Mouse (Mus musculus): ENCODE data around the gene Prpf8. TPM values are rescaled to one million over a fixed set of nuclear protein-coding genes. Genes with fewer than 3 reads are reported as not detected.

Prpf8 gene
- polyA plus RNA-seq, 1 experiment from 2014 or later, result 66.2 TPM

DNA sequence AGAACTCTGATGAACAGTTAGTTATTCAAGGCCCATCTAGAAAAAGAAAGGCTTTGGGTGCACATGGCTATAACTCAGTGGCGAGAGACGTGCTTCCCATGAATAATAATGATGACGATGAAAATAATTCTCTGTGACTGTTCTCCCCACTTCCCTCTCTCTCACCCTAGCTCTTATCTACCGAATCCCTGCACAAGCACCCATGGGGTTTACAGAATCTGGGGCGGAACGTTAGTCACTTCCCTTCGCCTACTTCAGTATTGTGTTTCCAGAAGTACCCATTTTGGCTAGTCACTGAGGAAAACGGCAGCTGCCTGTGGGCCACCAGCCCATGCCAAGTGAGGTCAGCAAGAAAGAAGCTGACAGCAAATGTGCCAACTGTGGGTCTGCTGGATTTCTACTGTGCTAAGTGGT lies 28.0 kb upstream of the Prpf8 start:
- H3K27ac ChIP-seq (ENCODE audit: low read length), result no peak overlapping the region
- H3K36me3 ChIP-seq (ENCODE audit: insufficient read depth, low read length), result no peaks in the 10 kb centered on the region
- no peak overlapping the region for H3K9ac ChIP-seq (replicated peaks; ENCODE audit: low read length)
- no peak overlapping the region for H3K4me3 ChIP-seq (ENCODE audit: low read length)
- H3K4me1 ChIP-seq (ENCODE audit: insufficient read depth, low read length), result peaks cover 44% of the 10 kb centered on the region
- no peaks in the 10 kb centered on the region for H3K27me3 ChIP-seq (ENCODE audit: insufficient read depth, low read length)
- no peak overlapping the region for H3K4me2 ChIP-seq (replicated peaks; ENCODE audit: low read depth, low read length)
- no peak for ATAC-seq (ENCODE audit: low FRiP score, low TSS enrichment)
- 85% methylated on average over 8 of the region's 8 CpGs for WGBS
- H3K9me3 ChIP-seq (ENCODE audit: low read length), result no peaks in the 10 kb centered on the region

DNA sequence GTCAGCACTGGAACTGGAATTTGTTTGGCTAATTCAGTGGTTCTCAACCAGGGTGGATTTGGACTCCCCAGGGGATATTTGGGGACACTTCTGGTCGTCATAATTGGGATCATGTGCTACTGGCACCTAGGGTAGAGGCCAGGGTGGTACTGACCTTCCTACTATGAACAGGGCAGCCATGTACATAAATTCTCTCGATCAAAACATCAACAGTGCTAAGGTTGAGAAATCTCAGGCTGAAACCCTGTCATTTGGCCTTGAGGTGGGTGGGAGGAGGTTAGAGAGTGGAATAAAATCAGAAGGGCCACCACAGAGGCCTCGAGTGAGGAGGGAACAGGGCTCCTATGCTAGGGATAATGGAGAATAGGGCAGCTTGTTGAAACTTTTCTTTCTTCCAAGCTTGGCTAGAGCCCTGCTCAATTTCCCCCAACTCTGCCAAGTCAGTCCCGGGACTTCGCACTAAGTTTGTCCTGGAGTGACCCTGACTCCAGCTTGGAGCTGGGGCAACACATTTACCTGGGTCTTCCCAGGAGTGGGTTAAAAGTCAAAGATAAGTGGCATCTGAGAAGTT lies 27.4 kb upstream of the Prpf8 start:
- Histone ChIP-seq H3K36me3 (ENCODE audit: insufficient read depth, low read length) (no peaks in the 10 kb centered on the region), H3K4me1 (ENCODE audit: insufficient read depth, low read length) (peaks cover 41% of the 10 kb centered on the region), H3K9me3 (ENCODE audit: low read length) (no peaks in the 10 kb centered on the region), H3K4me2 (replicated peaks; ENCODE audit: low read depth, low read length) (peak overlapping the region; percentile 81; the same call in 1 of the 2 replicates), H3K4me3 (ENCODE audit: low read length) (0 out of 2 replicates have a peak overlapping the region, but pooled peaks have one; percentile 50), H3K9ac (replicated peaks; ENCODE audit: low read length) (peak overlapping the region; percentile 54), H3K27ac (ENCODE audit: low read length) (peak overlapping the region; percentile 99), H3K27me3 (ENCODE audit: insufficient read depth, low read length) (no peaks in the 10 kb centered on the region)
- 71% methylated on average over 5 of the region's 5 CpGs for WGBS
- ATAC-seq (ENCODE audit: low FRiP score, low TSS enrichment), result no peak

DNA sequence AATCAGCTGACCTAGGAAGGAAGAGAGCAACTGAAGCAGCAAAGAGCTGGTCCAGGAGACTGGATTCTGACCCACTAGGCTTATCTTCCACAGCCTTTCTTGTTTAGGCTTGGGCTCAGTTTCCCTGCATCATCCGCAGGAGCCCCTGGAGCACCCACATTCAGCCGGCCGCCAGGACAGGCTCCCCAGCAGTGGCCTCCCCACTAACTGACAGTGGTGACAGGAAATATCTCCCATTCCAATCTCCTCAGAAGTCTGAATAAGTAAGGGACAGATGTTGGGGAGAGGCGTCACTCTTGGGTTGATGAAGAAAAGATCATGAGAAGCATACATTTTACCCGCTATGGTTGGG lies 26.9 kb upstream of the Prpf8 start:
- Histone ChIP-seq H3K36me3 (ENCODE audit: insufficient read depth, low read length) (no peaks in the 10 kb centered on the region), H3K9me3 (ENCODE audit: low read length) (no peaks in the 10 kb centered on the region), H3K4me2 (replicated peaks; ENCODE audit: low read depth, low read length) (peak overlapping the region; percentile 81), H3K9ac (replicated peaks; ENCODE audit: low read length) (peak overlapping the region; percentile 54), H3K4me1 (ENCODE audit: insufficient read depth, low read length) (peaks cover 40% of the 10 kb centered on the region), H3K27ac (ENCODE audit: low read length) (peak overlapping the region; percentile 99), H3K27me3 (ENCODE audit: insufficient read depth, low read length) (no peaks in the 10 kb centered on the region), H3K4me3 (ENCODE audit: low read length) (peak overlapping the region; percentile 50)
- WGBS, result 28% methylated on average over 5 of the region's 5 CpGs
- ATAC-seq (ENCODE audit: low FRiP score, low TSS enrichment), result no peak

DNA sequence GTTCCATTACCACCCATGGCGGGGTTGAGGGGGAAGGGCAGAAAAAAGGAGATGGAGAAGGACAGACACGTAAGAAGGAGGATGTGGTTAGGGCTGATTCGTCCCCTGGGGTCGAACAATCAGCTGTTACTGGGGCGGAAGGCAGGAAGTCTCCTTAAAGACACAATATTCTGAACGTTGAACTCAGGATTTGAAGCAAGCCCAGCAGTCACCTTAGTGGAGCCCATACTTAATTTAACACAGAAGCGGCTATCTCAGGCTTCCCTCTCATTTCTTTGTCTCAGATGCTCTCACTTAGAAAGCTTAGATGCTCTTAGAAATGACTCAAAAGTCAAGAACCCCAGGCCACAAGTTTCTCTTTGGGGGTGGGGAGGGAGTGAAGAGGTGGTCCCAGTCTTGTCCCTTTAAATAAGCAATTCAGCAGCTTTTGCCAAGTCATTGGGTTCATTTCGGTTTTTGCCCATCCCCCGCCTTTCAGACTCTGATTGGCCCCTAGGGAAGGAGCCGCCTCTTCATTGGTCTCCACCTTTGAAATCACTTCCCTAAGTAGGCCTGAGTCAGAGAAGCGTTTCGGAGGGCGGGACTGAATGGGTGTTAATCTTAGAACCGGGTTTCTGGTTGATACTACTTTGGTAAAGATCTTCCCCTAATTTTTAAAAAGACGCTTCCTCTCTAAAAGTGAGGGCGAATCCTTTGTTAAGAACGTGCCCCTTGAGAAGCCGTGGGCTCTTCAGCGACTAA lies 26.3 kb upstream of the Prpf8 start:
- peak; percentile 59 for ATAC-seq (ENCODE audit: low FRiP score, low TSS enrichment)
- Histone ChIP-seq H3K9ac (replicated peaks; ENCODE audit: low read length) (peak overlapping the region; percentile 74), H3K4me3 (ENCODE audit: low read length) (peak overlapping the region; percentile 50), H3K36me3 (ENCODE audit: insufficient read depth, low read length) (peaks cover 3% of the 10 kb centered on the region; the same call in 1 of the 2 replicates), H3K4me1 (ENCODE audit: insufficient read depth, low read length) (peaks cover 35% of the 10 kb centered on the region), H3K27ac (ENCODE audit: low read length) (peak overlapping the region; percentile 99), H3K9me3 (ENCODE audit: low read length) (no peaks in the 10 kb centered on the region), H3K4me2 (replicated peaks; ENCODE audit: low read depth, low read length) (peak overlapping the region; percentile 81), H3K27me3 (ENCODE audit: insufficient read depth, low read length) (no peaks in the 10 kb centered on the region)
- 2% methylated on average over 19 of the region's 19 CpGs for WGBS

DNA sequence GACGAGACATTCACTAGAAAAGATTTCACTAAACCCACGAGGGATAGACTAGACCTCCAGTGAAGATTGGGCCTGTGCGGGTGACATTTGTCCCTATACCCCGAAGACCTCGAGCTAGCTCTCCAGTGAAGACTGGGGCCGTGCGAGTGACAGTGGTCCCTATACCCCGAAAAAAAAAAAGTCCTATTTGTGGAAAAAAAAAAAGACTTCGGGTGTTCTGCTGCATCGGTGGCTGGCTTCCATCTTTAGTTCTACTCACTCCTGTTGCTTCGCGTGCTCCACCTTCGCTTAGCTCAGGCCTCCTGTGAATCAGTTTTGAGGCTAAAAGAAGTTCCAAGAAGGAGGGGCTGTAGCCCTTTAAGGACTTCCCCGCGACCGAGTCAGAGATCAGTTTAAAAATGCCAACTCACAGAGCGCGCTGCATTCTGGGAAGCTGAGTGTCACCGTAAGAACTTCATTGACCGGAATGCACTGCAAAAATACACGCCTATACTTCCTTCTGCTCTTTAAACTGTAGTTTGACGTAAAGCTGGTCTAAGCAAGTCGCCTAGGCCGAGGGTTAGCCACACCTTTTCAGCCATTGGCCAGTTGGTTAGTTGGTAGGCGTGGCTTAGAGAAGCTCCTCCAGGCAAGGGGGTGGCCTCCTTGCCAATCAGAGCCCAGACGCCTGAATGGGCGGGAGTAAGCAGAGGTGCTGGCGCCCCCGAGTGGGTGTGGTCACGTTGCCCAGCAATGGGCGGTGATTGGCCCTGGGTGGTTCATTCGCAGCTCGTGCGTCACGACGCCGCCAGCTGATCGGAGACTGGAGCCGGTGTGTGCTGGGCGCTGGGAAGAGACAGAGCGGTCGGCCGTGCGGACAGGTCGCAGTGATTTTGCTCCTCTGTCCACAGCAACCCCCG lies 25.5 kb upstream of the Prpf8 start, which contains the start of gene Tlcd2:
Gene Tlcd2, plus strand, starts transcription at position 872 of the 899 bp plus-strand sequence.
- ATAC-seq (ENCODE audit: low FRiP score, low TSS enrichment), result peak; percentile 92
- H3K36me3 ChIP-seq (ENCODE audit: insufficient read depth, low read length), result peaks cover 10% of the 10 kb centered on the region
- under 1% methylated on average over 46 of the region's 46 CpGs for WGBS
- H3K27me3 ChIP-seq (ENCODE audit: insufficient read depth, low read length), result no peaks in the 10 kb centered on the region
- H3K9me3 ChIP-seq (ENCODE audit: low read length), result no peaks in the 10 kb centered on the region
- peak within 1 kb of the TSS; percentile 99 for H3K27ac ChIP-seq (ENCODE audit: low read length)
- H3K9ac ChIP-seq (replicated peaks; ENCODE audit: low read length), result peak within 1 kb of the TSS; percentile 74
- peak within 1 kb of the TSS; percentile 94 for H3K4me2 ChIP-seq (replicated peaks; ENCODE audit: low read depth, low read length)
- peak within 1 kb of the TSS; percentile 79 for H3K4me3 ChIP-seq (ENCODE audit: low read length)
- peaks cover 33% of the 10 kb centered on the region for H3K4me1 ChIP-seq (ENCODE audit: insufficient read depth, low read length)

DNA sequence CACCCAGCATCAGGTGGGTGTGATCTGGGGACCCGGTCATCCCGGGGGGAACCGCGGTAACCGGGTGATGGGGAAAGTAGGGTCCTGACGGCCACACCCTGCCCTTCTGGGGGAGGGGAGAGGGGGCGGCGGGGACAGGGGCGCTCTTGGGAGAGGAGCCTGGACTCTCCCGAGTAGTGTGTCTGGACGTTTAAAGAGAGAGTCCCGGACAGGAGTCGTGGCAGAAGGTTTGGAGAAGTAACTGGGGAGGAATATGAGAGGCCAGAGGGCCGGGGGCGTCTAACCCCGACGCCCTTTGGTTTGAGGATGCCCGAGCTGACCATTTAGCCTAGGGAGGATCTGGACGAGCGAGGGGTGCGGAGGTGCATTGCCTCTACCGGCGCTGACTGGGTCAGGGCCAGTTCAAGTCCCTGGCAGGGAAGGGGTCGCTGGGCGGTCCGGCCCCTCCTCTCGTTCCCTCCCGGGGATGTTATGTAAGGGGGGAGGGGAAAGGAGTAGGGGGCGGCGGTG lies 24.8 kb upstream of the Prpf8 start:
- peaks cover 13% of the 10 kb centered on the region for H3K36me3 ChIP-seq (ENCODE audit: insufficient read depth, low read length)
- H3K4me2 ChIP-seq (replicated peaks; ENCODE audit: low read depth, low read length), result peak overlapping the region; percentile 94
- peak overlapping the region; percentile 89 for H3K27ac ChIP-seq (ENCODE audit: low read length)
- peaks cover 33% of the 10 kb centered on the region for H3K4me1 ChIP-seq (ENCODE audit: insufficient read depth, low read length)
- H3K27me3 ChIP-seq (ENCODE audit: insufficient read depth, low read length), result no peaks in the 10 kb centered on the region
- ATAC-seq (ENCODE audit: low FRiP score, low TSS enrichment), result peak; percentile 17
- H3K9ac ChIP-seq (replicated peaks; ENCODE audit: low read length), result peak overlapping the region; percentile 74
- 1% methylated on average over 29 of the region's 30 CpGs for WGBS
- peaks cover 3% of the 10 kb centered on the region for H3K9me3 ChIP-seq (ENCODE audit: low read length)
- H3K4me3 ChIP-seq (ENCODE audit: low read length), result peak overlapping the region; percentile 79

DNA sequence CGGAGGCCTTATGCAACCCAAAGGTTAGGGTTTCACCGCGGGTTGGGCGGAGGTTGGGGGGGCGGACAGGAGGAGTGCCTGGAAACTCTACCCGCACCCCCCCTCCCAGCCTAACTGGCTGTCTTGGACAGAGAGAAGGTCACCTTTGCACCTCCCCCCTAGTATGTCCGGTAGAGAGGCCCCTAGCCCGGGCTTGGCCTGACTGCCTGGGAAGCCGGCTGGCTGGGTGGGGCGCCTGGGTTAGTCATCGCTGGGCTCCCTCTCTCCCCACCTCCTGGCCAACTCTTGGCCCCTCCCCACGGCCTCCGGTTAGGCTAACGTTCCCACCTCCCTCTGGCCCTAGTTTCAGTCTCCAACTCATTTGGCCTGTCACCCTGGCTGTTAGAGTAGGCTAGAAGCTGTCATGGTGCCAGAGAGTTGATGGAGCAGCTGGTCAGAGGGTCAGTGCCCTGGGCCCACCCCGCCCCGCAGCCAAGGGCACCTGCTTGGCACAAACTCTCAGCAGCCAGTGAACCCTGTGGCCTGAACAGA lies 24.3 kb upstream of the Prpf8 start:
- 3% methylated on average over 15 of the region's 16 CpGs for WGBS
- Histone ChIP-seq H3K9me3 (ENCODE audit: low read length) (peaks cover 3% of the 10 kb centered on the region), H3K9ac (replicated peaks; ENCODE audit: low read length) (peak overlapping the region; percentile 74), H3K4me1 (ENCODE audit: insufficient read depth, low read length) (peaks cover 34% of the 10 kb centered on the region), H3K4me3 (ENCODE audit: low read length) (peak overlapping the region; percentile 79), H3K36me3 (ENCODE audit: insufficient read depth, low read length) (peaks cover 14% of the 10 kb centered on the region), H3K27ac (ENCODE audit: low read length) (peak overlapping the region; percentile 89), H3K27me3 (ENCODE audit: insufficient read depth, low read length) (no peaks in the 10 kb centered on the region), H3K4me2 (replicated peaks; ENCODE audit: low read depth, low read length) (peak overlapping the region; percentile 94)
- 0 out of 2 replicates have a peak, but pooled peaks have one; percentile 11 for ATAC-seq (ENCODE audit: low FRiP score, low TSS enrichment)

DNA sequence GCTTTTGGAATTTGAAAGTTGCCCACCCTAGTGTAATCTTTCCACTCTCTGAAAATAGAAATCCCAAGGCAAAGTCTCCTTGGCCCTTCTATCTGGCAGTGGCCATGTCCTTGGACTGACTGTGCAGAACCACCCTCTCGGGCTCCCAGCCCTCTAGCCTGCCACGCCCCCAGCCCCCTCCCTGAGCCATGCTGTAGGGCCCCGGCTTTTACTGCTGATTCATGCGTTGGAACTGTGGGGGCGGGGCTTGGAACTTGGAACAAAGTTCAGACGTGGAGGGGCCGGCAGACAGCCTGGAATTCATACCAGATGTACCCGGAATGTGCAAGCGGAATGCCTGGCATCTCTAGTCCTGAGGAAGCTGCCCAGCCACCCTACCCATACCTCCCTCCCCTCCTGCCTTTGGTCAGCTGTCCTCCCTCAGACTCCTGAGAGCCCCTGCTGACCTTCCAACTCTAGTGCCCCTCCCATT lies 23.7 kb upstream of the Prpf8 start:
- Histone ChIP-seq H3K9ac (replicated peaks; ENCODE audit: low read length) (peak overlapping the region; percentile 74; the same call in 1 of the 2 replicates), H3K4me1 (ENCODE audit: insufficient read depth, low read length) (peaks cover 40% of the 10 kb centered on the region), H3K4me3 (ENCODE audit: low read length) (peak overlapping the region; percentile 79), H3K36me3 (ENCODE audit: insufficient read depth, low read length) (peaks cover 14% of the 10 kb centered on the region), H3K4me2 (replicated peaks; ENCODE audit: low read depth, low read length) (peak overlapping the region; percentile 94), H3K27ac (ENCODE audit: low read length) (peak overlapping the region; percentile 89), H3K9me3 (ENCODE audit: low read length) (peaks cover 3% of the 10 kb centered on the region), H3K27me3 (ENCODE audit: insufficient read depth, low read length) (no peaks in the 10 kb centered on the region)
- WGBS, result 1% methylated on average over 9 of the region's 9 CpGs
- peak; percentile 55 for ATAC-seq (ENCODE audit: low FRiP score, low TSS enrichment)

DNA sequence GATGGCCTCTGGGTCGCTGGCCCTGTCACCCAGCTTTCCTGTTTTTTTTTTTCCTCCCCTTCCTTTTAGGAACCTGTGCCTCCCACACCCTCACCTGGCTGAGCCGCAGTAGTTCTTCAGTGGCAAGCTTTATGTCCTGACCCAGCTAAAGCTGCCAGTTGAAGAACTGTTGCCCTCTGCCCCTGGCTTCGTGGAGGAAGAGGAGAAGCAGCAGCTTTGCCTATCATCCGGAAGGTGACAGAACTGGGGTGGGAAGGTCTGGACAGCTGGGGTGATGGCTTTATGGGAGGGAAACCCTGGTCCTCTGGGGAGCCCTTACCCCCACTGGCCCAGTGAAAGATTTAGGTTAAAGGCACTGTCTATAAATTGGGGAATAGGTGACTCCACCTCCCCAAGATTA lies 23.0 kb upstream of the Prpf8 start:
- Histone ChIP-seq H3K4me3 (ENCODE audit: low read length) (no peak overlapping the region; the same call in 1 of the 2 replicates), H3K9me3 (ENCODE audit: low read length) (peaks cover 3% of the 10 kb centered on the region), H3K36me3 (ENCODE audit: insufficient read depth, low read length) (peaks cover 14% of the 10 kb centered on the region), H3K27ac (ENCODE audit: low read length) (peak overlapping the region; percentile 89), H3K9ac (replicated peaks; ENCODE audit: low read length) (peak overlapping the region; percentile 43), H3K4me2 (replicated peaks; ENCODE audit: low read depth, low read length) (peak overlapping the region; percentile 94), H3K4me1 (ENCODE audit: insufficient read depth, low read length) (peaks cover 45% of the 10 kb centered on the region), H3K27me3 (ENCODE audit: insufficient read depth, low read length) (no peaks in the 10 kb centered on the region)
- WGBS, result 30% methylated on average over 4 of the region's 4 CpGs
- no peak for ATAC-seq (ENCODE audit: low FRiP score, low TSS enrichment)
